Mouse (Mus musculus): Measurements from ENCODE around the gene Sat1. TPM values are rescaled to one million over a fixed set of nuclear protein-coding genes. Genes with fewer than 3 reads are reported as not detected.

Gene Sat1
- total and polyA plus RNA-seq, 3 experiments, result 22.1 to 31.7 (median 29.2) TPM

GRCm38 (mm10) chrX:155175568-155175967 is 40.7 kb downstream of the Sat1 start:
- intact Hi-C loops (cut with DNase I), result no loop called here
- H3K4me1 ChIP-seq (ENCODE audit: control insufficient read depth, insufficient read depth, low read length), result no peaks in the 10 kb centered on the region
- no peak overlapping the region for H3K9ac ChIP-seq (ENCODE audit: low read depth, low read length)
- no peaks in the 10 kb centered on the region for H3K36me3 ChIP-seq (ENCODE audit: control insufficient read depth, insufficient read depth, low read length)
- no peaks in the 10 kb centered on the region for H3K27me3 ChIP-seq (ENCODE audit: control insufficient read depth, insufficient read depth, low read length)
- DNase-seq, result no peak
- H3K27ac ChIP-seq, result no peak overlapping the region
- no peak overlapping the region for H3K4me3 ChIP-seq
- no peaks in the 10 kb centered on the region for H3K79me2 ChIP-seq (replicated peaks; ENCODE audit: control insufficient read depth, insufficient read depth, low read length)
- 66% methylated on average over 4 of the region's 4 CpGs for WGBS
- TF ChIP-seq EP300 (IDR thresholded peaks at IDR 0.05; ENCODE audit: insufficient read depth, low read depth, low read length), result no peak
- TF ChIP-seq POLR2A (IDR thresholded peaks at IDR 0.05; ENCODE audit: insufficient read depth, low read depth, low read length), result no peak
- no peak for TF ChIP-seq CTCF (IDR thresholded peaks at IDR 0.05)

- no peak for TF ChIP-seq EP300 (IDR thresholded peaks at IDR 0.05; ENCODE audit: insufficient read depth, low read depth, low read length)
- TF ChIP-seq CTCF (IDR thresholded peaks at IDR 0.05), result no peak
- TF ChIP-seq POLR2A (IDR thresholded peaks at IDR 0.05; ENCODE audit: insufficient read depth, low read depth, low read length), result no peak
- intact Hi-C loops (cut with DNase I), result no loop called here
- DNase-seq, result peak in 1 of 2 experiments; percentile 6
- H3K36me3 ChIP-seq (ENCODE audit: control insufficient read depth, insufficient read depth, low read length), result no peaks in the 10 kb centered on the region
- H3K27me3 ChIP-seq (ENCODE audit: control insufficient read depth, insufficient read depth, low read length), result no peaks in the 10 kb centered on the region
- no peaks in the 10 kb centered on the region for H3K79me2 ChIP-seq (replicated peaks; ENCODE audit: control insufficient read depth, insufficient read depth, low read length)
- no peak overlapping the region for H3K9ac ChIP-seq (ENCODE audit: low read depth, low read length)
- H3K27ac ChIP-seq, result no peak overlapping the region
- no peak overlapping the region for H3K4me3 ChIP-seq
- no peaks in the 10 kb centered on the region for H3K4me1 ChIP-seq (ENCODE audit: control insufficient read depth, insufficient read depth, low read length)
Observed at GRCm38 (mm10) chrX:155172310-155172709, 43.9 kb downstream of the Sat1 start.

- 43% methylated on average over 1 of the region's 1 CpGs for WGBS
Observed at GRCm38 (mm10) chrX:155171754-155172153, 44.5 kb downstream of the Sat1 start.

GRCm38 (mm10) chrX:155169886-155170285 is 46.4 kb downstream of the Sat1 start:
- Histone ChIP-seq H3K36me3 (ENCODE audit: control insufficient read depth, insufficient read depth, low read length) (no peaks in the 10 kb centered on the region), H3K27me3 (ENCODE audit: control insufficient read depth, insufficient read depth, low read length) (no peaks in the 10 kb centered on the region), H3K4me1 (ENCODE audit: control insufficient read depth, insufficient read depth, low read length) (no peaks in the 10 kb centered on the region), H3K4me3 (no peak overlapping the region), H3K79me2 (replicated peaks; ENCODE audit: control insufficient read depth, insufficient read depth, low read length) (no peaks in the 10 kb centered on the region), H3K27ac (no peak overlapping the region), H3K9ac (ENCODE audit: low read depth, low read length) (no peak overlapping the region)
- no peak for DNase-seq
- intact Hi-C loops (cut with DNase I), result no loop called here
- WGBS, result 92% methylated on average over 8 of the region's 8 CpGs
- no peak for TF ChIP-seq CTCF (IDR thresholded peaks at IDR 0.05)
- TF ChIP-seq EP300 (IDR thresholded peaks at IDR 0.05; ENCODE audit: insufficient read depth, low read depth, low read length), result no peak
- TF ChIP-seq POLR2A (IDR thresholded peaks at IDR 0.05; ENCODE audit: insufficient read depth, low read depth, low read length), result no peak

More at GRCm38 (mm10) chrX:155171754-155172153, 44.5 kb downstream of the Sat1 start:
- Histone ChIP-seq H3K4me1 (ENCODE audit: control insufficient read depth, insufficient read depth, low read length) (no peaks in the 10 kb centered on the region), H3K9ac (ENCODE audit: low read depth, low read length) (no peak overlapping the region), H3K4me3 (no peak overlapping the region), H3K27ac (no peak overlapping the region), H3K36me3 (ENCODE audit: control insufficient read depth, insufficient read depth, low read length) (no peaks in the 10 kb centered on the region), H3K27me3 (ENCODE audit: control insufficient read depth, insufficient read depth, low read length) (no peaks in the 10 kb centered on the region), H3K79me2 (replicated peaks; ENCODE audit: control insufficient read depth, insufficient read depth, low read length) (no peaks in the 10 kb centered on the region)
- TF ChIP-seq CTCF (IDR thresholded peaks at IDR 0.05) (no peak), EP300 (IDR thresholded peaks at IDR 0.05; ENCODE audit: insufficient read depth, low read depth, low read length) (no peak), POLR2A (IDR thresholded peaks at IDR 0.05; ENCODE audit: insufficient read depth, low read depth, low read length) (no peak)
- no peak for DNase-seq
- intact Hi-C loops (cut with DNase I), result no loop called here

GRCm38 (mm10) chrX:155167667-155168066 is 48.6 kb downstream of the Sat1 start:
- H3K4me3 ChIP-seq, result no peak overlapping the region
- no peak overlapping the region for H3K9ac ChIP-seq (ENCODE audit: low read depth, low read length)
- 92% methylated on average over 3 of the region's 3 CpGs for WGBS
- no peak for DNase-seq
- no peaks in the 10 kb centered on the region for H3K4me1 ChIP-seq (ENCODE audit: control insufficient read depth, insufficient read depth, low read length)
- no peak for TF ChIP-seq CTCF (IDR thresholded peaks at IDR 0.05)
- TF ChIP-seq POLR2A (IDR thresholded peaks at IDR 0.05; ENCODE audit: insufficient read depth, low read depth, low read length), result no peak
- no peak for TF ChIP-seq EP300 (IDR thresholded peaks at IDR 0.05; ENCODE audit: insufficient read depth, low read depth, low read length)
- intact Hi-C loops (cut with DNase I), result no loop called here
- H3K36me3 ChIP-seq (ENCODE audit: control insufficient read depth, insufficient read depth, low read length), result no peaks in the 10 kb centered on the region
- no peaks in the 10 kb centered on the region for H3K27me3 ChIP-seq (ENCODE audit: control insufficient read depth, insufficient read depth, low read length)
- no peak overlapping the region for H3K27ac ChIP-seq
- H3K79me2 ChIP-seq (replicated peaks; ENCODE audit: control insufficient read depth, insufficient read depth, low read length), result no peaks in the 10 kb centered on the region

- intact Hi-C loops (cut with DNase I), result no loop called here
- WGBS, result 68% methylated on average over 2 of the region's 2 CpGs
Observed at GRCm38 (mm10) chrX:155166313-155166712, 49.9 kb downstream of the Sat1 start.

More at GRCm38 (mm10) chrX:155166313-155166712, 49.9 kb downstream of the Sat1 start:
- Histone ChIP-seq H3K4me1 (ENCODE audit: control insufficient read depth, insufficient read depth, low read length) (no peaks in the 10 kb centered on the region), H3K9ac (ENCODE audit: low read depth, low read length) (no peak overlapping the region), H3K36me3 (ENCODE audit: control insufficient read depth, insufficient read depth, low read length) (no peaks in the 10 kb centered on the region), H3K27ac (no peak overlapping the region), H3K79me2 (replicated peaks; ENCODE audit: control insufficient read depth, insufficient read depth, low read length) (no peaks in the 10 kb centered on the region), H3K4me3 (no peak overlapping the region), H3K27me3 (ENCODE audit: control insufficient read depth, insufficient read depth, low read length) (no peaks in the 10 kb centered on the region)
- DNase-seq, result no peak
- no peak for TF ChIP-seq CTCF (IDR thresholded peaks at IDR 0.05)
- TF ChIP-seq POLR2A (IDR thresholded peaks at IDR 0.05; ENCODE audit: insufficient read depth, low read depth, low read length), result no peak
- no peak for TF ChIP-seq EP300 (IDR thresholded peaks at IDR 0.05; ENCODE audit: insufficient read depth, low read depth, low read length)
